Mouse (Mus musculus) limb, embryonic 11.5 days (tissue): Measurements from ENCODE around the gene Bptf. TPM values are rescaled to one million over a fixed set of nuclear protein-coding genes. Genes with fewer than 3 reads are reported as not detected.
"Not testable (repeated sequence)": the region's sequence is repeated elsewhere in the genome, so short reads cannot be mapped to it uniquely, and the experiment has no call there.

Experiments
- ATAC-seq: fragments of 200-750 bp; cut with Nextera tagmentation; 2 replicates; pipeline ENCODE4 v1.8.0; 2017; ENCODE audit warnings: low read depth; ENCODE audit not compliant: insufficient number of reproducible peaks, low FRiP score, low TSS enrichment
- DNase-seq: peaks from one replicate; pipeline ENCODE4 v3.0.0-alpha.2; 2015; ENCODE audit warnings: low spot score
- H3K27ac ChIP-seq: fragments of 300-500 bp; sonication (generic); replicated peaks from 2 replicates; pipeline ENCODE4 v1.5.1; 2014; ENCODE audit warnings: low read depth, mild to moderate bottlenecking, low read length
- H3K27me3 ChIP-seq: fragments of 300-500 bp; sonication (generic); 2 replicates; pipeline ENCODE4 v1.6.1; 2014; ENCODE audit warnings: mild to moderate bottlenecking, low read length, mixed read lengths; ENCODE audit not compliant: control insufficient read depth, insufficient read depth
- H3K36me3 ChIP-seq: fragments of 300-500 bp; sonication (generic); 2 replicates; pipeline ENCODE4 v1.6.1; 2014; ENCODE audit warnings: mild to moderate bottlenecking, low read length, moderate library complexity, mixed read lengths; ENCODE audit not compliant: control insufficient read depth, insufficient read depth
- H3K4me1 ChIP-seq: fragments of 300-500 bp; sonication (generic); 2 replicates; pipeline ENCODE4 v1.6.1; 2014; ENCODE audit warnings: low read length, mixed read lengths; ENCODE audit not compliant: control insufficient read depth, insufficient read depth
- H3K4me2 ChIP-seq: fragments of 300-500 bp; sonication (generic); 2 replicates; pipeline ENCODE4 v1.6.1; 2014; ENCODE audit warnings: low read depth, mild to moderate bottlenecking, moderate library complexity; ENCODE audit not compliant: severe bottlenecking
- H3K4me3 ChIP-seq: fragments of 300-500 bp; sonication (generic); 2 replicates; pipeline ENCODE4 v1.5.1; 2014; ENCODE audit warnings: low read depth, low read length
- H3K9ac ChIP-seq: fragments of 300-500 bp; sonication (generic); 2 replicates; pipeline ENCODE4 v1.6.1; 2014; ENCODE audit warnings: mild to moderate bottlenecking, low read length
- H3K9me3 ChIP-seq: fragments of 300-500 bp; sonication (generic); 2 replicates; pipeline ENCODE4 v1.6.1; 2016; ENCODE audit warnings: low read length; ENCODE audit not compliant: control insufficient read depth
- WGBS: fragments of 180-500 bp; shearing (Covaris S2); extraction: QIAGEN DNeasy Blood & Tissue Kit; methylation state at CpG from one replicate; pipeline ENCODE4 v1.1.7; 2014; 5-methylcytosine and 5-hydroxymethylcytosine counted together
- polyA plus RNA-seq: library from polyadenylated mRNA; unstranded; fragments of >200 nt; fragmentation: Nextera tagmentation; extraction: Ambion mirVana; gene quantifications from 2 replicates; pipeline ENCODE4 v1.2.1, GENCODE M21; 2014

The Bptf gene
- polyA plus RNA-seq, 1 experiment from 2014 or later = 44.1 TPM

DNA sequence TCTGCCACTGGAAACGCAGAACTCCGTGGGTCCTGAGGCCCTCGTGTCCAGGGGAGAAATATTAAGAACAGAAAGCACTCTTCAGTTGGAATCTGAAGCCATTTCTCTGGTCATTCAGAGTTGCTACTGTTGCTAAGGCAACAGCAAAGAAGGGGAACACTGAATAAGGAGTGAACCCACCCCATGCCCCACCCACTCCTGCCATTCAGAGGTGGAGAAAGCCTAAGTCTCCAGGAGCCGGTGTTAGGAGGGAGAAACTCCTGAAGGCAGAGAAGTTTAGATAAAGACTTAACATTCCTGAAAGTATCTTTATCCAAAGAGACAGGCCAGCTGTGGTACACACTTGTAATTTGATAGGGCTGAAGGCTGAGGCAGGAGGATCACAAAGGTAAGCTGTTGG, 112.6 kb downstream of the Bptf start:
- ATAC-seq = no peak
- Histone ChIP-seq H3K36me3 (no peaks in the 10 kb centered on the region), H3K9me3 (no peaks in the 10 kb centered on the region), H3K9ac (no peak overlapping the region), H3K4me3 (no peak overlapping the region), H3K27ac (no peak overlapping the region), H3K4me1 (0 out of 2 replicates have a peak, but pooled peaks cover under 1% of the 10 kb centered on the region), H3K27me3 (no peaks in the 10 kb centered on the region), H3K4me2 (no peak overlapping the region)
- no peak for DNase-seq
- 68% methylated on average over 4 of the region's 4 CpGs for WGBS

DNA sequence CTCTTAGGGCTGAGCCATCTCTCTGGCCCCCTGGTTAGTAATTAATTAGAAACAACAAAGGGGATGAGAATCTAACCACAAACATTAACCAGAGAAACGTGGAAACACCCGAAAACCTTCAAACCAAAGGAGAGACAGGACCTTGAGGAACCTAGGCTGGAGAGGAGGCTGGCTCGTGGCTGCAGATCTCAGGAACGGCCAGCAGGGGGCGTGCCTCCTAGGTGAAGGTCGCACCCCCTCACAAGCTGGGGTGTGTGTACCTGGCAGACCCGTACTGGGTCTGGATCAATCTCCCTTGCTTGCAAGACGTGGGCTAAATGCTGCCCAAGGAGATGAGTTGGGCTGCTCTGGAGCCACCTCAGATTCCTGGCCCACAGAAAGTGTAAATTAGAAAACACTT, 113.3 kb downstream of the Bptf start:
- DNase-seq = peak; percentile 43
- no peak overlapping the region for H3K27ac ChIP-seq
- no peak for ATAC-seq
- no peaks in the 10 kb centered on the region for H3K36me3 ChIP-seq
- WGBS = 25% methylated on average over 8 of the region's 8 CpGs
- no peak overlapping the region for H3K4me3 ChIP-seq
- no peaks in the 10 kb centered on the region for H3K4me1 ChIP-seq
- H3K27me3 ChIP-seq = no peaks in the 10 kb centered on the region
- H3K9me3 ChIP-seq = no peaks in the 10 kb centered on the region
- no peak overlapping the region for H3K9ac ChIP-seq
- H3K4me2 ChIP-seq = no peak overlapping the region

DNA sequence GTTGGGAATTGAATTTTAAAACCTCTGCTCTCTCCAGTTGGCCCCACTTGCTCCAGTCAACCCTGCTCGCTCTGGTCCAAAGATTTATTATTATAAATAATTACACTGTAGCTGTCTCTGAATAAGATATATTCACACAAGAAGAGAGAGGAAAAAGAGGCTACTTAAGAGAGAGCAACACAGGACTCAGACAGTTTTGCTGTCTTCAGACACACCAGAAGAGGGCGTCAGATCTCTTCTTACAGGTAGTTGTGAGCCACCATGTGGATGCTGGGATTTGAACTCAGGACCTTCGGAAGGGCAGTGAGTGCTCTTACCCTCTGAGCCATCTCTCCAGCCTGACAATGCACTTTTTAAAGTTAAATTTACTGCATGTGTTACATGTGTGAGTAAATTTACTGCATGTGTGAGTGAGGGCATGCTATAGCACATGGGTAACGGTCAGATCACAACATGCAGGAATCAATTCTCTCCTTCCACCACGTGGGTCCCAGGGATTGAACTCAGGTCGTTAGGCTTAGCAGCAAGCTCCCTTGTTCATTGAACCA, 114.5 kb downstream of the Bptf start:
- WGBS = 52% methylated on average over 6 of the region's 6 CpGs
- DNase-seq = no peak

GRCm38 (mm10) chr11:107016893-107017292, 115.0 kb downstream of the Bptf start:
- 5% methylated on average over 1 of the region's 1 CpGs for WGBS
- Histone ChIP-seq H3K27ac (no peak overlapping the region), H3K36me3 (no peaks in the 10 kb centered on the region), H3K4me2 (no peak overlapping the region), H3K4me1 (0 out of 2 replicates have a peak, but pooled peaks cover under 1% of the 10 kb centered on the region), H3K9ac (no peak overlapping the region), H3K4me3 (no peak overlapping the region), H3K9me3 (no peaks in the 10 kb centered on the region), H3K27me3 (no peaks in the 10 kb centered on the region)
- ATAC-seq (no peak), DNase-seq (no peak)

More for the DNA sequence above, 114.5 kb downstream of the Bptf start:
- Histone ChIP-seq H3K9me3 (no peaks in the 10 kb centered on the region), H3K4me2 (no peak overlapping the region), H3K9ac (no peak overlapping the region), H3K36me3 (no peaks in the 10 kb centered on the region), H3K27ac (no peak overlapping the region), H3K27me3 (no peaks in the 10 kb centered on the region), H3K4me3 (no peak overlapping the region), H3K4me1 (no peaks in the 10 kb centered on the region)
- ATAC-seq = no peak

- not testable (repeated sequence) for DNase-seq, H3K4me1 ChIP-seq, H3K4me3 ChIP-seq, ATAC-seq, H3K27me3 ChIP-seq, H3K27ac ChIP-seq, H3K36me3 ChIP-seq, H3K4me2 ChIP-seq, H3K9me3 ChIP-seq, H3K9ac ChIP-seq
- 76% methylated on average over 11 of the region's 11 CpGs for WGBS
These were observed 116.3 kb downstream of the Bptf start for GRCm38 (mm10) chr11:107015535-107016187.

GRCm38 (mm10) chr11:107014597-107015309, 117.2 kb downstream of the Bptf start:
- Histone ChIP-seq H3K4me2 (no peak overlapping the region), H3K27ac (no peak overlapping the region), H3K4me3 (no peak overlapping the region), H3K9me3 (no peaks in the 10 kb centered on the region), H3K4me1 (0 out of 2 replicates have a peak, but pooled peaks cover 2% of the 10 kb centered on the region), H3K27me3 (no peaks in the 10 kb centered on the region), H3K9ac (no peak overlapping the region), H3K36me3 (no peaks in the 10 kb centered on the region)
- 46% methylated on average over 14 of the region's 14 CpGs for WGBS
- no peak for ATAC-seq
- DNase-seq = no peak

GRCm38 (mm10) chr11:107014020-107014585, 117.8 kb downstream of the Bptf start:
- no peak for ATAC-seq
- Histone ChIP-seq H3K9me3 (no peaks in the 10 kb centered on the region), H3K4me2 (no peak overlapping the region), H3K27me3 (no peaks in the 10 kb centered on the region), H3K27ac (no peak overlapping the region), H3K9ac (no peak overlapping the region), H3K36me3 (no peaks in the 10 kb centered on the region), H3K4me3 (no peak overlapping the region), H3K4me1 (0 out of 2 replicates have a peak, but pooled peaks cover 2% of the 10 kb centered on the region)
- 76% methylated on average over 11 of the region's 11 CpGs for WGBS
- DNase-seq = no peak

DNA sequence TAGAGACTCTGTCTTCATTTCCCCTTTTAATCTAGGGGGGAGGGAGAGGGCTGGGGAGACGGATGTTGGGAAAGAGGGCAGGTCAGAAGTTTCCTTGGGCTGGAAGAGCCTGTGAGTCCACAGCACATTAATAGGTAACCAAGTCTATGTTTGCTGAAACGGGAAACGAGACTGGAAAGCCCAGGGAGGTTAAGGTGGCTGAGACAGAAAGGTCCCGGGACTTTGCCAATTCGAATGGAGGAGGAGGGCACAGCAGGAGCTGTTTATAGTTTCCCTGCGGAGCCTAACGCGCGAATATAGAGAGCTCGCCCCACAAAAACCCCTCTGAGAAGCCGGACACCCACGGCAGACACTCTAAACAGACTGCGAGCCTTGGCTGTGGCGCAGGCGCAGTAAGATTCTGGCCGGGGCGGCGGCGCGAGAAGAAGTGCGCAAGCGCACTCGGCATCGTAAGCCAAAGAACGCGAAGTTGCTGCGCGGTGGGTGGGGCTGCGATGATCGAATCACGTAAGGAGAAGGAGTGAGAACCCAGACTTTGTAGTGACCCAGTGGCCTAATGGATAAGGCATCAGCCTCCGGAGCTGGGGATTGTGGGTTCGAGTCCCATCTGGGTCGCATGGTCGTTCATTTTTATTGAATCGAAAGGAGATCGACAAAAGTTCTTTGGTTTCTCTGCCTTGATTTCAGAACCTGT, 119.5 kb downstream of the Bptf start:
- under 1% methylated on average over 37 of the region's 37 CpGs for WGBS
- Histone ChIP-seq H3K27ac (peak overlapping the region; percentile 89), H3K4me3 (peak overlapping the region; percentile 54), H3K9ac (peak overlapping the region; percentile 73), H3K36me3 (no peaks in the 10 kb centered on the region), H3K4me2 (peak overlapping the region; percentile 42), H3K9me3 (no peaks in the 10 kb centered on the region), H3K4me1 (0 out of 2 replicates have a peak, but pooled peaks cover 2% of the 10 kb centered on the region), H3K27me3 (no peaks in the 10 kb centered on the region)
- ATAC-seq = peak; percentile 92
- DNase-seq = peak; percentile 100
